Comparison of ENCODE assay signal across 19 mouse cellular contexts in the genomic region with DNA sequence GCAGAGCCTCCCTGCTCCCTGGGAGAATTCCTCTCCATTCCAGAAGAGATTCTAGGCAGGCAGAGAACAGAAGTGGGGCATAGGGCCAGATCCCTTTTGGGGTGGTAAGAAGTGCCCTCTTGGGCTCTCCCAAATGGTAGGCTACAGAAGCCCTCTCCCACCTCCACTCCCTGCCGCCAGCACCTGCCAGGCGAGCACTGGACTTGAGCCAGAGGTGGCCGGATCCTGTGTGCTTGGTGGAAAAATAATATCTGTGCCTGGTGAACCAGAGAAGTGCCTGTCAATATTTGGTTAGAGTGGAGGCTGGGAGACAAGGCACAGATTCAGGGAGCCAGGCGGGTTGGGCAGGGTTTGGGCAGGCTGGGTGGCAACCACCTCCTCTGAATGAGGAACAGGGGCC. TPM values are rescaled to one million over a fixed set of nuclear protein-coding genes. Genes with fewer than 3 reads are reported as not detected.
DNase-seq lines count a peak whose midpoint lies in the region; ATAC-seq and TF ChIP-seq lines count a peak whose summit lies in the region.
"Had no signal": no experiment of that assay in that cellular context is flagged by ENCODE, and none has a peak within 500 bp of the region (broad histone marks: within the 10 kb centered on the region; RNA-seq: fewer than 3 reads in every experiment).

No protein-coding gene starts in this region.

- peaks cover 8% of the 10 kb centered on the region; the same call in 1 of the 2 replicates for H3K36me3 ChIP-seq in lung, embryonic 14.5 days (ENCODE audit: insufficient read depth)
- H3K36me3 ChIP-seq in hindbrain, embryonic 13.5 days: peaks cover 26% of the 10 kb centered on the region

- H3K9ac ChIP-seq in lung, embryonic 14.5 days: no peak overlapping the region
- H3K9ac ChIP-seq in hindbrain, embryonic 13.5 days: no peak overlapping the region
- H3K9ac ChIP-seq: embryonic facial prominence, embryonic 13.5 days; forebrain, embryonic 12.5 days; hindbrain, embryonic 12.5 days; liver, embryonic 13.5 days had no signal

- peak overlapping the region; percentile 67 for H3K27ac ChIP-seq in lung, embryonic 14.5 days (ENCODE audit: low read depth)
- no peak overlapping the region for H3K27ac ChIP-seq in hindbrain, embryonic 13.5 days
- H3K27ac ChIP-seq: embryonic facial prominence, embryonic 13.5 days; forebrain, embryonic 12.5 days; gastrocnemius, adult 2 months; heart, embryonic 10.5 days; hindbrain, embryonic 12.5 days; liver, embryonic 13.5 days had no signal

- H3K4me2 ChIP-seq in lung, embryonic 14.5 days: no peak overlapping the region
- H3K4me2 ChIP-seq in hindbrain, embryonic 13.5 days: no peak overlapping the region
- H3K4me2 ChIP-seq: embryonic facial prominence, embryonic 13.5 days; forebrain, embryonic 12.5 days; hindbrain, embryonic 12.5 days; liver, embryonic 13.5 days had no signal

- peaks cover 27% of the 10 kb centered on the region for H3K27me3 ChIP-seq in lung, embryonic 14.5 days (ENCODE audit: insufficient read depth, low read length)
- H3K27me3 ChIP-seq in hindbrain, embryonic 13.5 days: peaks cover 35% of the 10 kb centered on the region

- H3K9me3 ChIP-seq in lung, embryonic 14.5 days (ENCODE audit: low read depth, low read length): no peaks in the 10 kb centered on the region
- no peaks in the 10 kb centered on the region for H3K9me3 ChIP-seq in hindbrain, embryonic 13.5 days
- H3K9me3 ChIP-seq: embryonic facial prominence, embryonic 13.5 days; forebrain, embryonic 12.5 days; heart, embryonic 10.5 days; hindbrain, embryonic 12.5 days; liver, embryonic 13.5 days had no signal

- DNase-seq in lung, embryonic 14.5 days: peak; percentile 20
- no peak for DNase-seq in lung, postnatal 10 days
- peak; percentile 39 to 53 for DNase-seq in cerebellum, postnatal 36 days
- peak; percentile 11 to 56 for DNase-seq in kidney, postnatal 25 days
- no peak for DNase-seq in heart, adult 11 months
- DNase-seq: adrenal gland, postnatal 25 days; gastrocnemius, adult 2 months; liver, embryonic 13.5 days; thymus, adult 18-20 months had no signal

- no peak for TF ChIP-seq CTCF in lung, embryonic 14.5 days (IDR thresholded peaks at IDR 0.05; ENCODE audit: low read depth)

- 36% methylated on average over 4 of the region's 4 CpGs for WGBS in lung, embryonic 14.5 days
- 85% methylated on average over 4 of the region's 4 CpGs for WGBS in hindbrain, embryonic 13.5 days

- no peaks in the 10 kb centered on the region for H3K4me1 ChIP-seq in lung, embryonic 14.5 days (ENCODE audit: insufficient read depth)
- peaks cover 13% of the 10 kb centered on the region for H3K4me1 ChIP-seq in hindbrain, embryonic 13.5 days (replicated peaks)
- H3K4me1 ChIP-seq: liver, embryonic 13.5 days had no signal

- no peak overlapping the region for H3K4me3 ChIP-seq in lung, embryonic 14.5 days (ENCODE audit: low read depth, low read length)
- H3K4me3 ChIP-seq in hindbrain, embryonic 13.5 days: no peak overlapping the region
- H3K4me3 ChIP-seq: embryonic facial prominence, embryonic 13.5 days; forebrain, embryonic 12.5 days; gastrocnemius, adult 2 months; heart, embryonic 10.5 days; hindbrain, embryonic 12.5 days; liver, embryonic 13.5 days had no signal

- ATAC-seq in lung, embryonic 14.5 days (ENCODE audit: insufficient read depth): peak; percentile 46; the same call in 1 of the 2 replicates
- no peak for ATAC-seq in monocyte, adult 5-6 weeks (replicated peaks; ENCODE audit: insufficient number of reproducible peaks, low FRiP score, low TSS enrichment, poor library complexity, severe bottlenecking)
- ATAC-seq in hindbrain, embryonic 13.5 days (ENCODE audit: low FRiP score): no peak
- ATAC-seq: CD4-positive, CD25-positive, alpha-beta regulatory T cell, adult 4 months; intestine, postnatal 0 days had no signal

RNA-seq across cellular contexts. Expression of gene Sfrp5, which starts 5.7 kb away (rescaled TPM):
- polyA plus RNA-seq in lung, embryonic 14.5 days (2014; fragmentation: Nextera tagmentation; extraction: Ambion mirVana): 0.28 and 1.0 TPM in 2 replicates
- not detected in 3 replicates for total RNA-seq in monocyte, adult 5-6 weeks (2017)
- polyA plus RNA-seq in hindbrain, embryonic 13.5 days (2015; fragmentation: Nextera tagmentation; extraction: Ambion mirVana): 4.4 and 4.6 TPM in 2 replicates
- total RNA-seq: layer of hippocampus, postnatal 25 days; megakaryocyte-erythroid progenitor cell, adult 5-6 weeks had no signal
- polyA plus RNA-seq: CD4-positive, CD25-positive, alpha-beta regulatory T cell, adult 4 months had no signal

RNA-seq across cellular contexts. Expression of gene Zfyve27, which starts 32.6 kb away (rescaled TPM):
- polyA plus RNA-seq in lung, embryonic 14.5 days (2014; fragmentation: Nextera tagmentation; extraction: Ambion mirVana): 15.2 and 16.8 TPM in 2 replicates
- total RNA-seq in monocyte, adult 5-6 weeks (2017): 43.3 to 59.7 TPM (median 44.3 TPM) in 3 replicates
- polyA plus RNA-seq in hindbrain, embryonic 13.5 days (2015; fragmentation: Nextera tagmentation; extraction: Ambion mirVana): 55.3 and 58.7 TPM in 2 replicates

RNA-seq across cellular contexts. Expression of gene Marveld1, which starts 49.2 kb away (rescaled TPM):
- 18.6 and 25.4 TPM in 2 replicates for polyA plus RNA-seq in lung, embryonic 14.5 days (2014; fragmentation: Nextera tagmentation; extraction: Ambion mirVana)
- 4.6 to 15.8 TPM (median 7.2 TPM) in 3 replicates for total RNA-seq in monocyte, adult 5-6 weeks (2017)
- polyA plus RNA-seq in hindbrain, embryonic 13.5 days (2015; fragmentation: Nextera tagmentation; extraction: Ambion mirVana): 1.5 and 1.7 TPM in 2 replicates

RNA-seq across cellular contexts. Expression of gene Golga7b, which starts 51.0 kb away (rescaled TPM):
- polyA plus RNA-seq in lung, embryonic 14.5 days (2014; fragmentation: Nextera tagmentation; extraction: Ambion mirVana): 0.08 TPM in 1 of 2 replicates, not detected in the other
- not detected in 3 replicates for total RNA-seq in monocyte, adult 5-6 weeks (2017)
- 38.8 and 40.0 TPM in 2 replicates for polyA plus RNA-seq in hindbrain, embryonic 13.5 days (2015; fragmentation: Nextera tagmentation; extraction: Ambion mirVana)
- total RNA-seq: megakaryocyte-erythroid progenitor cell, adult 5-6 weeks had no signal

Comparison
In these comparisons a context has a peak if more than half of its experiments do, and no peak if none do; other contexts are left out.
1. DNase-seq: peak in lung, embryonic 14.5 days (single experiment), cerebellum, postnatal 36 days (2 of 2) and kidney, postnatal 25 days (2 of 2); none in lung, postnatal 10 days (single experiment) and heart, adult 11 months (single experiment).